Mouse (Mus musculus) testis, adult 2 months (tissue): ENCODE measurements at regions not wholly inside any gene's neighbourhood (a gene's known extent, or its start where the extent isn't known, plus 50 kb on each side); places are given as distances from the start of the nearest gene placed in this dataset.

Experiments
- CTCF ChIP-seq: fragments of 200-500 bp; IDR thresholded peaks from 2 replicates; pipeline ENCODE4 v1.5.1; 2012; ENCODE audit warnings: low read depth, mild to moderate bottlenecking, inconsistent platforms, low read length, moderate library complexity; ENCODE audit not compliant: control insufficient read depth, insufficient read depth, insufficient replicate concordance
- POLR2A ChIP-seq: fragments of 200-500 bp; IDR thresholded peaks from 2 replicates; pipeline ENCODE4 v1.6.1; 2012; ENCODE audit warnings: low read depth, mild to moderate bottlenecking, inconsistent platforms, low read length, moderate library complexity; ENCODE audit not compliant: control insufficient read depth

GRCm38 (mm10) chr15:38163721-38164120 is 738.4 kb downstream of the 4930447A16Rik start:
- TF ChIP-seq POLR2A (no peak), CTCF (no peak)
